Mouse (Mus musculus) liver, embryonic 12.5 days (tissue): ENCODE results near the gene Ace3. TPM values are rescaled to one million over a fixed set of nuclear protein-coding genes. Genes with fewer than 3 reads are reported as not detected.

Experiments
- ATAC-seq: fragments of 200-750 bp; cut with Nextera tagmentation; 2 replicates; pipeline ENCODE4 v1.8.0; 2017; ENCODE audit warnings: moderate number of reproducible peaks, mild to moderate bottlenecking, moderate library complexity
- H3K27ac ChIP-seq: fragments of 300-500 bp; sonication (generic); 2 replicates; pipeline ENCODE4 v1.5.1; 2016; ENCODE audit warnings: mild to moderate bottlenecking
- H3K27me3 ChIP-seq: fragments of 300-500 bp; sonication (generic); replicated peaks from 2 replicates; pipeline ENCODE4 v1.6.1; 2016; ENCODE audit warnings: mild to moderate bottlenecking, moderate library complexity
- H3K36me3 ChIP-seq: fragments of 300-500 bp; sonication (generic); 2 replicates; pipeline ENCODE4 v1.6.1; 2016; ENCODE audit warnings: mild to moderate bottlenecking, moderate library complexity
- H3K4me1 ChIP-seq: fragments of 300-500 bp; sonication (generic); 2 replicates; pipeline ENCODE4 v1.6.1; 2016
- H3K4me2 ChIP-seq: fragments of 300-500 bp; sonication (generic); 2 replicates; pipeline ENCODE4 v1.6.1; 2016; ENCODE audit warnings: mild to moderate bottlenecking, moderate library complexity
- H3K4me3 ChIP-seq: fragments of 300-500 bp; sonication (generic); 2 replicates; pipeline ENCODE4 v1.5.1; 2016; ENCODE audit warnings: mild to moderate bottlenecking, moderate library complexity
- H3K9ac ChIP-seq: fragments of 300-500 bp; sonication (generic); 2 replicates; pipeline ENCODE4 v1.6.1; 2016; ENCODE audit warnings: mild to moderate bottlenecking, moderate library complexity
- H3K9me3 ChIP-seq: fragments of 300-500 bp; sonication (generic); replicated peaks from 2 replicates; pipeline ENCODE4 v1.6.1; 2016; ENCODE audit warnings: mild to moderate bottlenecking, moderate library complexity
- WGBS: fragments of 180-500 bp; shearing (Covaris S2); methylation state at CpG from one replicate; pipeline ENCODE4 v1.1.7; 2016; ENCODE audit not compliant: insufficient replicate concordance; 5-methylcytosine and 5-hydroxymethylcytosine counted together
- polyA plus RNA-seq: library from polyadenylated mRNA; unstranded; fragments of >200 nt; fragmentation: Nextera tagmentation; extraction: Ambion mirVana; gene quantifications from 2 replicates; pipeline ENCODE4 v1.2.1, GENCODE M21; 2016

The Ace3 gene
- polyA plus RNA-seq, 1 experiment from 2014 or later: not detected

GRCm38 (mm10) chr11:105987446-105987845 is 7.0 kb upstream of the Ace3 start:
- H3K4me3 ChIP-seq: no peak overlapping the region
- H3K4me2 ChIP-seq: no peak overlapping the region
- H3K9me3 ChIP-seq: no peaks in the 10 kb centered on the region
- no peak overlapping the region for H3K27ac ChIP-seq
- H3K27me3 ChIP-seq: peaks cover 13% of the 10 kb centered on the region; the same call in 1 of the 2 replicates
- no peaks in the 10 kb centered on the region for H3K36me3 ChIP-seq
- 0 out of 2 replicates have a peak, but pooled peaks cover 3% of the 10 kb centered on the region for H3K4me1 ChIP-seq
- no peak overlapping the region for H3K9ac ChIP-seq
- WGBS: 40% methylated on average over 6 of the region's 6 CpGs
- no peak for ATAC-seq

DNA sequence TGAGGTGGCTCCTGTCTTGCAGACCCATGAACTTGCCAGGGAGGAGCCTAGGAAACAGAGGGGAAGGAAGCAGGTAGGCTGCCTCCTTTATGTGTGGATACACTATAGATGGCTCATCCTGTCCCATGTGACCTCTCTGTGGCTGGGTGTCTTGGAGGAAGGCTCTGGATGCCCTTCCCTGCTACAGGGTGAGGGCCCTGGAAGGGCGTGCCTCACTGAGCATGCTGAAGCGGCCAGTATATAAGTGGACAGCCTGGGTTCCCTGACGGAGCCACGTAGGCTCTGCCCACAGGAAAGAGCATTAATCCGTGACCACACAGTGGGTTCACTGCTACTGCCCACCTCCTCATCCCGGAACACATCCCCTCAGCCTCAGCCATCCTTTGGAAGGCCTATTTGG is 5.0 kb upstream of the Ace3 start:
- no peaks in the 10 kb centered on the region for H3K36me3 ChIP-seq
- no peak overlapping the region for H3K9ac ChIP-seq
- no peak overlapping the region for H3K27ac ChIP-seq
- H3K9me3 ChIP-seq: no peaks in the 10 kb centered on the region
- H3K4me1 ChIP-seq: 0 out of 2 replicates have a peak, but pooled peaks cover 3% of the 10 kb centered on the region
- H3K27me3 ChIP-seq: peaks cover 13% of the 10 kb centered on the region; the same call in 1 of the 2 replicates
- H3K4me2 ChIP-seq: no peak overlapping the region
- no peak overlapping the region for H3K4me3 ChIP-seq
- ATAC-seq: no peak
- 58% methylated on average over 6 of the region's 6 CpGs for WGBS

DNA sequence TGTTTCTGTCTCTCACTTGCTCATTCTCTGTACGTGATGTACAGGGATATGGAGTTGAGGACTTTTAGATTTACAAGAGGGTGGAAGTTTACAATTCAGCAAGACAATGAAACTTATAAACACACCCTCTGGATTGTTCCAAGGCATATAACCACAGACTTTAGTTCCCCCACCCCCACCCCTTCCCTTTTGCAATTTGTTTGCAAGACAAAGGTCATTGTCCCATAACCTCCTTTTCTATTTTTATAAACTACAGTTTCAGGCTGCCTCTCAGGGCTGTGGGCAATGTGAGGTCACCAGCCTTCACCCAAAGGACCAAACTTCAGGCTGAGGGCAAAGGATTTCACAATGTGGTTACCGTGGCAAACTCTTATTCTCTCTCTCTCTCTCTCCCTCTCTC is 4.2 kb upstream of the Ace3 start:
- 0 out of 2 replicates have a peak, but pooled peaks cover 3% of the 10 kb centered on the region for H3K4me1 ChIP-seq
- no peak for ATAC-seq

DNA sequence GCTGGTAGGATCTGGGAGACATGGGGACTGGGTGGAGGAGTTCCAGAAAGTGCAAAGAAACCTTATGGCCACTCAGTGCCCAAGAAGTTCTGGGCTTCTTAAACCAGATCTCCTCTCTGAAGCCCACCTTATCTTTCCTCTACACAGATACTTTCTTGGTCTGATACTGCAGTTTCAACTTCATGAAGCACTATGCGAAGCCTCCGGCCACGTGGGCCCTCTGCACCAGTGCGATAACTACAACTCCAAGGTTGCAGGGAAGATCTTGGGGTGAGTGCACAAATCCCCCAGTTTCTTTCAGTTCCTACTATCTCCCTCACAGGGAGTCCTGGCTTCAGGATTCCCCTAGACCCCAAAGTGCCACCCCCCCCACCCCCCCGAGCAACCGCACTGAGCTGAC is 5.6 kb downstream of the Ace3 start:
- Histone ChIP-seq H3K27me3 (peaks cover 27% of the 10 kb centered on the region), H3K27ac (no peak overlapping the region), H3K4me2 (no peak overlapping the region), H3K36me3 (no peaks in the 10 kb centered on the region), H3K4me1 (no peaks in the 10 kb centered on the region), H3K9me3 (no peaks in the 10 kb centered on the region), H3K9ac (no peak overlapping the region), H3K4me3 (no peak overlapping the region)
- 69% methylated on average over 6 of the region's 6 CpGs for WGBS
- ATAC-seq: no peak

More for the DNA sequence above, 4.2 kb upstream of the Ace3 start:
- Histone ChIP-seq H3K9ac (no peak overlapping the region), H3K27me3 (peaks cover 13% of the 10 kb centered on the region), H3K4me2 (no peak overlapping the region), H3K36me3 (no peaks in the 10 kb centered on the region), H3K9me3 (no peaks in the 10 kb centered on the region), H3K4me3 (no peak overlapping the region), H3K27ac (no peak overlapping the region)
- 34% methylated on average over 2 of the region's 2 CpGs for WGBS

DNA sequence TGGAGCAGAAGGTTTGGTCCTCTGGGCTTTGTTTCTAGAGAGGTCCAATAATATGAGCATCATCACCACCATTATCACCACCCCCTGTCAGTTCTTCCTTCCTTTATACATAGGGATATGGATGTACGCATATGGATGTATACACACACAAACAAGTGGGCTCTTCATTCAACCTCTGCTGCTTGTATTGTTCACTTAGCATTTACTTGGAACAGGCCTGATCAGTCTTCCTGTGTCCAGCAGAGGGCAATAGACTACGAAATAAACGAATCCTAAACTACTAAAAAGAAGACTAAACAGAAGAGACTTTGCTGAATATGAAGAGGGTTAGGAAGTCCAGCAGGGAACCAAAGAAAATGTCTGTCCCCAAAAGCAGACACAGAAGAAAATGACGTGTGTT is 7.2 kb downstream of the Ace3 start:
- Histone ChIP-seq H3K27ac (no peak overlapping the region), H3K9ac (no peak overlapping the region), H3K36me3 (no peaks in the 10 kb centered on the region), H3K4me2 (no peak overlapping the region), H3K4me3 (no peak overlapping the region), H3K27me3 (peaks cover 30% of the 10 kb centered on the region; the same call in 1 of the 2 replicates), H3K4me1 (0 out of 2 replicates have a peak, but pooled peaks cover 6% of the 10 kb centered on the region), H3K9me3 (no peaks in the 10 kb centered on the region)
- no peak for ATAC-seq
- WGBS: 30% methylated on average over 4 of the region's 4 CpGs

DNA sequence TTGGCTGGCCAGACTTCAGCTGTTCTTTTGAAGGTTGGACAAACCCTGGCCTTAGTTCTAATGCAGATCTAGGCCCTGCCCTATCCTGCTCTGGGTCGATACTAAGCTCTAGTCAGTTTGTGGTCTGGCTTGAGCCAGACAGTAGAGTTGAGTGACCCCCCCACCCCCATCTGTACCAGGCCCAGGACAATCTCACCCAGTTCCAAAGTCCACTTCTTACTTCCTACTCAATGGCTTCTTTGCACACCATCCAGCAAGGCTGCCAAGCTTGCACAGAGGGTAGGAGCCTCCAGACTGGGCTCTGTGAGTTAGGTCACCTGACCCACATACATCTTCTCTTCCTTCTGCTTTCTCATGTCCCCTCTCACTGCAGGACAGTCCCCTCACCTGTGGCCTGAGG is 10.1 kb downstream of the Ace3 start:
- H3K27me3 ChIP-seq: peaks cover 48% of the 10 kb centered on the region
- no peaks in the 10 kb centered on the region for H3K9me3 ChIP-seq
- H3K27ac ChIP-seq: no peak overlapping the region
- H3K9ac ChIP-seq: no peak overlapping the region
- no peak overlapping the region for H3K4me2 ChIP-seq
- ATAC-seq: no peak
- H3K4me1 ChIP-seq: peaks cover 11% of the 10 kb centered on the region
- H3K4me3 ChIP-seq: no peak overlapping the region
- no peaks in the 10 kb centered on the region for H3K36me3 ChIP-seq
- WGBS: 65% methylated on average over 1 of the region's 1 CpGs

DNA sequence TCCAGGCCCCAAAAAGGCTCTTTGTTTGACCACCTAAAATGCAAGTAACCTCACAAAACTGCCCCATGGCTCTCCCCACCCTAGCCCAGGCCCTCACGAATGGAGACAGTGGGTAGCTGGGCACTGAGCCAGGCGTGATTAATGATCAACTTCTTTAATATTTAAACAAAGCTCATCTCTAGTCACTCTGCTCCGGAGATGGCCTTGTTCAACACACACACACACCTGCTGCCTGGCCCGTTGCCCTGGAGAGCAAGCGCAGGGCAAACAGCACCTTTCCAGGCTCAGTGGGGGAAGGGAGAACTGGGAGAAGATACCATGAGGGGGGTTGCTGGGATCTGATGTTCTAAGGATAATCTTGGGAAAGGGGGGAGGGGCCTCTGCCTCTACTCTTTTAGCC is 11.5 kb downstream of the Ace3 start:
- 49% methylated on average over 5 of the region's 5 CpGs for WGBS
- no peak overlapping the region for H3K4me3 ChIP-seq
- no peaks in the 10 kb centered on the region for H3K36me3 ChIP-seq
- no peak overlapping the region for H3K27ac ChIP-seq
- ATAC-seq: 0 out of 2 replicates have a peak, but pooled peaks have one; percentile 42
- peaks cover 54% of the 10 kb centered on the region for H3K27me3 ChIP-seq
- H3K9me3 ChIP-seq: no peaks in the 10 kb centered on the region
- H3K9ac ChIP-seq: no peak overlapping the region
- no peak overlapping the region for H3K4me2 ChIP-seq
- peaks cover 11% of the 10 kb centered on the region for H3K4me1 ChIP-seq

DNA sequence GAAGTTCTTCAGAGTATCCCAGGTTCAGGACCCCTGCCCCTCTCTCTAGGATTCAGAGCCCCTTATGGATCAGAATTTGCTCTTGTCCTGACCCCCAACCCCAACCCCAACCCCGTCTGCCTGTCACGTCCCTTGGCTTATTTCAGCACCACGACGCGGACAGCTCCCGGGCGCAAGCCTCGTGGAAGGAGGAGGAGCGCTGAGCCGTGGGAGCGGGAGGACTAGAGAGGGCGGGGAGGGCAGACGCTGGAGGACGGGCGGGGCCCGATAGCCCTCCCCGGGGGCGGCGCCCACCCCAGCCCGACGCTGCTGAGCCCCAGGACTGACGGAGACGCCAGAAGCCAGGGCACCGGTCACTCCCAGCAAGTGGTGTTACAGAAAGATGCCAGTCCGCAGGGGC is 13.3 kb downstream of the Ace3 start, which contains the start of gene Kcnh6:
TSS of gene Kcnh6 (plus strand) at position 304 of the 400 bp plus-strand sequence.
- Histone ChIP-seq H3K27me3 (peaks cover 73% of the 10 kb centered on the region), H3K4me2 (peak within 1 kb of the TSS; percentile 60), H3K9ac (no peak within 1 kb of the TSS), H3K4me3 (0 out of 2 replicates have a peak within 1 kb of the TSS, but pooled peaks have one; percentile 20), H3K36me3 (no peaks in the 10 kb centered on the region), H3K4me1 (peaks cover 11% of the 10 kb centered on the region), H3K9me3 (no peaks in the 10 kb centered on the region), H3K27ac (no peak within 1 kb of the TSS)
- WGBS: 4% methylated on average over 25 of the region's 25 CpGs
- ATAC-seq: peak; percentile 38; the same call in 1 of the 2 replicates

DNA sequence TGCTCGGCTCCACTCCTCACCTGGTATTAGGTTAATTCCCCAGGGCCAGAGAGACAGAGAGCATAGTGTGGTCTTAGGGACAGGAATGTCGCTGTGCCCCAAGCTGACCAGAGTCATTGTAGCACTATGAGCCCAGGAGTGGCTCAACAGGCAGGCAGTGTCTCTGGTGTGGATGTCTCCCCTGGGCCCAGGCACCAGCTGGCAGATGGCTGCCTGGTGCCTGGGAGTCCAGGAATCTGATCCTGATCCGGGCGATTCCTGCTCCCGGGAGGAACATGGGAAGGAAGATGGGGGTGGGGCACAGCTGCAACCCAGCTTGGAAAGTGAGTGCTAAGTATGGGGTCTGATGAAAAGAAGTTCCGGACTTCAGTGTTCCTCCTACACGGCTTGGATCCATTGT is 18.2 kb downstream of the Ace3 start:
- Histone ChIP-seq H3K4me3 (no peak overlapping the region), H3K4me1 (peaks cover 5% of the 10 kb centered on the region), H3K9ac (no peak overlapping the region), H3K27me3 (peaks cover 96% of the 10 kb centered on the region), H3K9me3 (no peaks in the 10 kb centered on the region), H3K36me3 (no peaks in the 10 kb centered on the region), H3K27ac (no peak overlapping the region), H3K4me2 (no peak overlapping the region)
- WGBS: 48% methylated on average over 7 of the region's 7 CpGs
- ATAC-seq: no peak

- no peak overlapping the region for H3K9ac ChIP-seq
- H3K4me3 ChIP-seq: no peak overlapping the region
- WGBS: 63% methylated on average over 11 of the region's 11 CpGs
- no peak overlapping the region for H3K4me2 ChIP-seq
- H3K27me3 ChIP-seq: peaks cover 96% of the 10 kb centered on the region
- H3K27ac ChIP-seq: no peak overlapping the region
- no peaks in the 10 kb centered on the region for H3K4me1 ChIP-seq
- no peaks in the 10 kb centered on the region for H3K9me3 ChIP-seq
- no peaks in the 10 kb centered on the region for H3K36me3 ChIP-seq
- no peak for ATAC-seq
Observed at GRCm38 (mm10) chr11:106013556-106014225, 19.2 kb downstream of the Ace3 start.

- no peak overlapping the region for H3K9ac ChIP-seq
- 60% methylated on average over 5 of the region's 5 CpGs for WGBS
- H3K27ac ChIP-seq: no peak overlapping the region
- peaks cover 96% of the 10 kb centered on the region for H3K27me3 ChIP-seq
- H3K4me2 ChIP-seq: no peak overlapping the region
- no peak for ATAC-seq
- H3K36me3 ChIP-seq: no peaks in the 10 kb centered on the region
- H3K4me1 ChIP-seq: peaks cover 3% of the 10 kb centered on the region; the same call in 1 of the 2 replicates
- H3K4me3 ChIP-seq: no peak overlapping the region
- no peaks in the 10 kb centered on the region for H3K9me3 ChIP-seq
Observed at GRCm38 (mm10) chr11:106016440-106016839, 22.0 kb downstream of the Ace3 start.

GRCm38 (mm10) chr11:106020051-106020763 is 25.7 kb downstream of the Ace3 start:
- H3K4me1 ChIP-seq: peaks cover 3% of the 10 kb centered on the region; the same call in 1 of the 2 replicates
- no peaks in the 10 kb centered on the region for H3K36me3 ChIP-seq
- no peak for ATAC-seq
- no peak overlapping the region for H3K9ac ChIP-seq
- peaks cover 96% of the 10 kb centered on the region for H3K27me3 ChIP-seq
- H3K9me3 ChIP-seq: no peaks in the 10 kb centered on the region
- peak overlapping the region; percentile 24 for H3K4me2 ChIP-seq
- 3% methylated on average over 50 of the region's 50 CpGs for WGBS
- no peak overlapping the region for H3K4me3 ChIP-seq
- no peak overlapping the region for H3K27ac ChIP-seq
